Mouse (Mus musculus): ENCODE measurements around the gene Eps8l2.
A peak's percentile ranks its signal among the peaks of the same experiment; 100 is the strongest.
"Not testable (repeated sequence)": the region's sequence is repeated elsewhere in the genome, so short reads cannot be mapped to it uniquely, and the experiment has no call there.

Eps8l2 gene

DNA sequence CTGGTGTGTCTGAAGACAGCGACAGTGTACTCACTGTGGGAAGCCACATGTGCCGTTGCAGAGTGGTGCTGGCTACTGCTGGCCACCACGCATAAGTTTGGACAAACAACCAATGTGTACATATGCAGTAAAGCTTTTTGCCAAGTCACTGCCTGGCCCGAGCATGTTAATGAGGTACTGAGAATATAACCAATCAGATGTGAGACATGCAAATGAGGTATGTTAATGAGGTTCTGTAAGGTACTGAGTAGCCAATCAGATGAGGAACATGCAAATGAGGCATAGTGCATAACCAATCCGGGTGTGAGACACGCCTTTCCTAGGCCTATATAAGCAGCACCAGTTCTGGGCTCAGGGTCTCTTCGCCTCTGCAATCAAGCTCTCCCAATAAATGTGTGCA is 69.0 kb downstream of the Eps8l2 start:
- DNase-seq (ENCODE audit: low spot score in 2 of 2), result not testable (repeated sequence)

- peak; percentile 84 to 91 for DNase-seq (ENCODE audit: low spot score in 2 of 2)
Observed at GRCm38 (mm10) chr7:141408833-141409232, 70.2 kb downstream of the Eps8l2 start.

DNA sequence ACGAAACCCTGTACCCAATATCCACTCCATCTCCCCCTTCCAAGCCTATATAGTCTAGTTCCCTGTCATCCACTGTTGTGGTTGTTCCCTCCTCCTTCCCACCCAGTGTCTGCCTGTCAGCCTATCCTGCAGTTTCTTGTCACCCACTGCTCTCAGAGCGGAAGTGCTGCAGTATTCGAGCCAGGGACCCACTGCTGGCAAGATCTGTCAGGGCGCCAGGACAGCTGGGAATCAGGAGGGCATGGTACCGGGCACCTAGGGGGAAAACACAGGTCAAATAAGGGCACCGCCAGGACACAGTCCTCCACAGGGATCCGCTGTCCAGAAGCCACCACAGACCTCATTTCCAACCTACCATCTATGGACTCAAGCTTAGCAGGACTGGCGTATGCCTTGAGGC is 72.0 kb downstream of the Eps8l2 start:
- DNase-seq (ENCODE audit: low spot score in 2 of 2), result no peak

- peak in 1 of 2 experiments; percentile 6 for DNase-seq (ENCODE audit: low spot score in 2 of 2)
Observed at GRCm38 (mm10) chr7:141411667-141412066, 73.0 kb downstream of the Eps8l2 start.
